Mouse (Mus musculus) cerebellum, adult 2 months (tissue): Measurements from ENCODE around the gene Cebpe.

ENCODE experiments used
- CTCF ChIP-seq: fragments of 200-500 bp; IDR thresholded peaks from 2 replicates; pipeline ENCODE4 v1.5.1; 2011; ENCODE audit warnings: low read depth, mild to moderate bottlenecking, control low read depth, low read length, moderate library complexity, borderline replicate concordance; ENCODE audit not compliant: insufficient read depth
- POLR2A ChIP-seq: fragments of 200-500 bp; IDR thresholded peaks from 2 replicates; pipeline ENCODE4 v1.6.1; 2011; ENCODE audit warnings: low read length, control low read depth, borderline replicate concordance; ENCODE audit not compliant: insufficient read depth

- TF ChIP-seq CTCF: no peak
- TF ChIP-seq POLR2A: no peak
These were observed at the start of gene Cebpe for GRCm38 (mm10) chr14:54712074-54712473.
